Mouse (Mus musculus): ENCODE measurements around the gene Clip2.
"Not testable (repeated sequence)": the region's sequence is repeated elsewhere in the genome, so short reads cannot be mapped to it uniquely, and the experiment has no call there.

The Clip2 gene

GRCm38 (mm10) chr5:134485900-134486665 lies 66.2 kb downstream of the Clip2 start:
- DNase-seq = peak; percentile 70 to 75

- DNase-seq = no peak
Observed at GRCm38 (mm10) chr5:134485183-134485730, 67.0 kb downstream of the Clip2 start.

GRCm38 (mm10) chr5:134483291-134483690 lies 68.9 kb downstream of the Clip2 start:
- no peak for DNase-seq

DNA sequence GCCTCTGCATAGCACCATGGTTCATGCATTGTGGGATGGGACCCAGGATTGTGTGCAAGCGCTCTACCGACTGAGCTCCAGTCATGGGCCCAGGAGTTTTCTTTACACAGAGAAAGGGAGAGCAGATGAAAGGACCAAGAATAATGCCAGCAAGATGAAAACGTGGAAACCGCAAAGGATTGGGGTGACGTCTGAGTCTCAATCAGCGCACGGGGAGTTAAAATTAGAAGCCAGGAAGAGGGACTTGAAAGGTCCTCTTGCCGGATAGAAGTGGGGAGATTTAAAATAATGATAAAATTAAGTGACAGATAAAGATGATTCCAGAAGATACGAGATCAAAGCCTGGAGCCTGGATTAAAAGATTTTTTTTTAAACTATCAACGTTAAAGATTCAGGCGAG lies 69.9 kb downstream of the Clip2 start:
- DNase-seq = no peak

DNA sequence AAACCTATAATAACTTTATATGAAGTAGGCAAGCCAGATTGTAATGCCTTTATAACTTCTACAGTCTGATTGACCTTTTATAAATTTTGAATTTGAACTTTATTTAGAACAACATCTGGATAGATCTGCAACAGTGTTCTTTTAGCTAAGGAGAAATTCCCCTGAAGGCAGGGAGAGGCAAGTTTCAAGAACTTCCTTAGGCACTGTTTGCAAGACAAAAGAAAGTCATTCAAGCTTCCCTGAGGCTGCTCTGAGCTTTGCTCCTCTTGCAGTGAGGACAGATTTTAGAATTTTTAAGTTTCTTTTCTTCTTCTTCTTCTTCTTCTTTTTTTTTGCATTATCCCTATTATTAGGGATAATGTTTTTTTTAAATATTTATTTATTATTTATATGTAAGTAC lies 73.3 kb downstream of the Clip2 start:
- not testable (repeated sequence) for DNase-seq

GRCm38 (mm10) chr5:134475686-134476085 lies 76.5 kb downstream of the Clip2 start:
- not testable (repeated sequence) for DNase-seq

- DNase-seq = no peak
Observed at GRCm38 (mm10) chr5:134475006-134475605, 77.1 kb downstream of the Clip2 start.

DNA sequence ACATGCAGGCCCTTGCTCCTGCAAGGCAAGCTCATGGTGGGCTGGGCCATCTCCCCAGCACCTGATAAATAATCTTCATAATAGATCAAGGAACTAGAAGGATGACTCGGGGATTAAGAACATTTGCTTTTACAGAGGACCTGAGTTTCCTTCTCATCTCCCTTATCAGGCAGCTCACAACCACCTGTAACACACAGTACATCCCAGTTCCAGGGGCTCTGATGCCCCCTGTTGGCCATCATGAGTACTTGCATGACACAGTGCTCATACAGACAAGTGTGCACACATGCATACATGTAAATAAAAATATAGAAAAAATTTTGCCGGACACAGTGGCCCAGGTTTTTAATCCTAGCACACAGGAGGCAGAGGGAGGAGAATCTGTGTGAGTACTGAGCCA lies 78.3 kb downstream of the Clip2 start:
- no peak for DNase-seq

DNA sequence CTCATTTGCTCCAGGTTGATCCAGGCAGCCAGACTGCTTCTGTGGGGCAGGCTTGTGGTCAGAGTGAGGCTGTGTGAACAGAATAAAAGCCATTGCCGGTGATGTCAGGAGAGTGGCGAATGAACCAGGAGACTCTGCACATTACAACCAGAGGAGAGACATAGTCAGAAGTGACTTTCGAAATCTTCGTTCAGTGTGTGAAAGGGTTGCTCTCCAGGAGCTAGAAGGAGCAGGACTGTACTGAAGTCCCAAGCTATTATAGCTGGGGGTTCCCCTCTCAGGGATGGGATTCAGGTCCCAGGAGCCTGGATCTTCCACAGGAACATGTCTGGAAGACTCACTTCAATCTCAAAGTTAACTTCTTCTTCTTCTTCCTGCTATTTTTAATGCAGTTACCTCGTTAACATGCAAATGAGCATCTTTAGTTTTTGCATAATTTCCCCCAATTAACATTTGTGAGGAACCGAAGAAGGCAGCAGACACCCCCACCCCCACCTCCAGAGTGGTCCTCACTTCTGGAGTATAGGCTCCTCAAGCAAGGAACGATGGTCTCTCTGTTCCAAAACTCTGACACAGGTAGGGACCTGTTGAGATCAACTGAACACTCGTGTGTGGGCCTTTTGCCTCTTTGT lies 81.6 kb downstream of the Clip2 start:
- no peak for DNase-seq

GRCm38 (mm10) chr5:134469559-134470150 lies 82.6 kb downstream of the Clip2 start:
- no peak for DNase-seq

DNA sequence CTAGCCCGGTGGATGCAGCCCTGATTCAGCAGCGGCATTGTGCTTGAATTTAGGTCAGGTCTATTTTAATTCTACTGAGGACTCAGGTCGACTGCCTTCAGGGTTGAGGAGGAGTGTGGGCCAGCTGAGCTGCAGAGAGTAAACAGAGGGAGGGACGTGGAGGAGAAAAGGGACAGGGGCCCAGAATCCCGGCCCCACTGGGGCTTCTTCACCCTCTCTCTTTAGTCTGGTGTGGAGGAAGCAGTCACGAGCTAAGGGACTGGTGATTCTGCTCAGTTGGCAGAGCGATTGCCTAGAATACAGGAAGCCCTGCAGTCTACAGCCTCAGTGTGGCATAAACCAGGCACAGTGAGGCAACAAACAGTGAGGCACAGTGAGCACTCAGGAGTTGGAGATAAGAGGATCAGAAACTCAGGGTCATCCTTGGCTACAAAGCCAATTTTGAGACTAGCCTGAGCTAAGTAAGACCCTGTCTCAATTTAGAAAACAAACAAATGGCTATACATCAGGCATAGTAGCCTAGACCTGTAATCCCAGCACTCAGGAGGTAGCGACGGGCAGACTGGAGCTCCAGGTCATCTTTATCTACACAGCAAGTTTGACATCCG lies 84.0 kb downstream of the Clip2 start:
- peak in 1 of 2 experiments; percentile 23 for DNase-seq

- DNase-seq = no peak
Observed at GRCm38 (mm10) chr5:134467030-134467549, 85.1 kb downstream of the Clip2 start.

DNA sequence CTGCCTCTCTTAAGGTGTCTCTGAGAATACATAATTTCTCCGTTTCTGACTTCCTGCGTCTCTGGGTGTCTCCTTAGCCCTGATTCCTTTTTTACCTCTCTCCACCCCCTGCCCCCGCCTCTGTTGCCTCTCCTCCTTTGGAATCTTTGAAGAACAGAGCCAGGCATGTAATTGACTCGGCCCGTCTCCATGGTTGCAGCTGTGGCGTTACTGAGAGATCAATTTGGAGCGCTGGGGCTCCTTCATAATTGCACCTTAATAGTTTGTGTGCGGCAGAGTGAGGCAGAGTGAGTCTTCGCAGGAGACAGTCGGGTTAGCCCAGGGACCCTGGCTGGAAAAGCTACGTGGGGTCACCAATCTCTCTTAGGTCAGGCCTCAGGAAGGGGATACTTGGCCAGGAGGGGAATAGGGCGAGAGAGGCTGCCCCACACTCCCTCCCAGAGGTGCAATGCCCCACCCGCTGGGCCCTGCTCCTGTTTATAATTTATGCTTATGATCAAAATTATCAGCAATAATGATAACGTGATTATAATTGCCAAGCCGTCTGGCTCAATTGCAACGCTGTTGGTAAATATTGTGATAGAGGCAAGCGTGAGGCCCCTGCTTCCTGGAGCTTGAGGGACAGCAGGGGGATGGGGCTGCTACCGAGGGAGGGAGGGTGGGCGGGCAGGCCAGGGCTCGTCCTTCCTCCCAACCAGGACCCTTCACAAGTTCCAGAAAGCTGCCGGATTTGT lies 85.8 kb downstream of the Clip2 start:
- no peak for DNase-seq

- DNase-seq = no peak
Observed at GRCm38 (mm10) chr5:134465197-134465596, 87.0 kb downstream of the Clip2 start.

DNA sequence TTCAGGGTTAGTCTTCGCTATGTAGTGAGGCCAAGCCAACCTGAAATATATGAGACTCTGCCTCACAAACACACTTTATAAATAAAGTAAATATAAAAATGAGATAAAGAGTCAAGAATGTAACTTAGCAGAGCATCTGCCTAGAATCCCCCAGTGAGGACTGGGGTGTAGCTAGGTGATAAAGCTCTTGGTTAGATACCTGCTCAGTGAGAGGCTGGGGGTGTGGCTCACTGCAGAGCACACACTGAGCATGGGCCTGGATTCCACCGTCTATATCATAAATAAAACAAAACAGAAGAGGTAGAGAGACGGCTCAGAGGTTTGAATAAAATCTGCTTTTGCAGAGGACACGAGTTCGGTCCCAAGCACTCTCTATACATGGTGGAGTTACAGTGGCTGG lies 88.0 kb downstream of the Clip2 start:
- no peak for DNase-seq

DNA sequence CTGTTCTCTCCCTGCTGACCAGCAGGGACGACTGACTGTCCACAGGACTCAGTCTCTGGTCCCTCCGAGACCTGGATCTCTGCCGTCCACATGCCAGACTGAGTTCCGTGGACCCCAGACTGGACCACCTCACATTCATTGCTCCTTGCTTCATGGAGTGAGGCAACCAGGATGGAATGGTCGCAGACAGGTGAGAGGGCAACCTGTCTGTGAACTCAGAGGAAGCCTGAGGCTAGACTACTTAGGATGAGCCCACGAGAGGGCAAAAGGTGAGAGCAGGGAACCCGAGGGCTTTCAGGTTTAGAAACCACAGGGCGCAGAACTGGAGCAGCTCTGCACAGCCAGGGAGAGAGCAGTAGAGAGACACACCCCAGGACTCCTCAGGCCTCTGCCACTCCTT lies 89.5 kb downstream of the Clip2 start:
- DNase-seq = no peak

DNA sequence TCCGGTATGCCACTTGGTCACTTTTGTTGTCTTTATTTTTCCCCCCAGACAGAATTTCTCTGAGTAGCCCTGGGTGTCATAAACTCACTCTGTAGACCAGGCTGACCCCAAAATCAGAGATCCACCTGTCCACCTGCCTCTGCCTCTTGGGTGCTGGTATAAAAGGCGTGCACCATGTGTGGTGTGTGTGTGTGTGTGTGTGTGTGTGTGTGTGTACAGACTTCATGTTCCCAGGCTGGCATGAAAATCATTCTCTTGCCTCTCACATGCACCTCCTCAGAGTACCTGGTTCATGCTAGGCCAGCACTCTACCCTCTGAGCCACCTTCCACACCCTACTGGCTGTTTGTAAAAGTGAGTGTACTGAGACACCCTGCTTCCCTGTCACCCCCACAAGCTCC lies 89.9 kb downstream of the Clip2 start:
- no peak for DNase-seq

DNA sequence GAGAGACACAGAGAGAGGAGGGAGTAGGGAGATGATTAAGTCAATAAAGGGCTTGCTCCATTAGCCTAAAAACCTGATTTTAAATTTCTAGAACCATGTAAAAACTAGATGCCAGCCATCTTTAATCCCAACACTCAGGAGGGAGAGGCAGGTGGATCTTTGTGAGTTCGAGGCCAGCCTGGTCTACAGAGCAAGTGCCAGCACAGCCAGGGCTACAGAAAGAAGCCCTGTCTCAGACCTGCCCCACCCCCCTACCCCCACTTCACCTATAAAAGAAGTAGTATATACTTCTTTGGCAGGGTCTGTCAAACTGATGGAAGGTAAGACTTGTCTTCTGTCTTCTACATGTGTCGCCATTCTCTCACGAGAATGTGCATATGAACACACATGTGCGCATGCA lies 91.7 kb downstream of the Clip2 start:
- DNase-seq = no peak

DNA sequence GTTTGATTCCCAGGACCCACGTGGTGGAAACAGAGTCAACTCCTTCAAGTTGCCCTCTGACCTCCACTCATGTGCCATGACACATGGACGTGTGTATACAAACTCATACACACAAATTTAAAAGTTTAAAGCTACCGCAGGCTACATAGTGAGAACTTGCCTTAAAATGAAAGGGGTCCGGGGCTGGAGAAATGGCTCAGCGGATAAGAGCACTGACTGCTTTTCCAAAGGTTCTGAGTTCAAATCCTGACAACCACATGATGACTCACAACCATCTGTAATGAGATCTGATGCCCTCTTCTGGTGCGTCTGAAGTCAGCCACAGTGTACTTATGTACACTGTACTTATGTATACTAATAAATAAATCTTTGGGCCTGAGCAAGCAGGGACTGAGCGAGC lies 93.1 kb downstream of the Clip2 start:
- DNase-seq = no peak

DNA sequence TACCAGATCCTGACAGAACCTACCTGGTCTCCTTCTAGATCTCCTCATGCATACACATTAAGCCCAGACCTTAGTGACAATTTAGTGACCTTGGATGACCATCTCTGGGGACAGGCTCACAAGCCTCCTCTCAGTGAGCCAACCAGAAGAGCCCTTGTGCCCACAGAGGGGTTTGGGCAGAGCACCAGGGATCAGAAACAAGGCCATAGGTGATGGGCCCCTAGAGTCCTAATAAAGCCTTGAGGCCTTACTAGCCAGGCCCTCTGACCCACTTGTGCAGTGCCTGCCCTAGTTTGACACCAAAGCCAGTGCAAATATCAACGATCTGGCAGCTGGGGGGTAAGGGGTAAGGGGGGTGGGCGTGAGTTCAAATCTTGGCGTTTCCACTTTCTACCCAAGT lies 93.8 kb downstream of the Clip2 start:
- no peak for DNase-seq

- no peak for DNase-seq
Observed at GRCm38 (mm10) chr5:134457371-134457770, 94.9 kb downstream of the Clip2 start.

GRCm38 (mm10) chr5:134456503-134456962 lies 95.7 kb downstream of the Clip2 start, which contains the start of gene Gtf2ird1:
Gene Gtf2ird1, minus strand, starts transcription at chr5:134456716.
- DNase-seq = peak; percentile 75
